In genomic region chr3:129536109-129536508, GRCm38 (mm10) we compare ENCODE assay signal across 8 mouse cellular contexts. TPM values are rescaled to one million over a fixed set of nuclear protein-coding genes. Genes with fewer than 3 reads are reported as not detected.
DNase-seq lines count a peak whose midpoint lies in the region; ATAC-seq lines count a peak whose summit lies in the region.

No protein-coding gene starts in this region.

- peak overlapping the region; percentile 98 for H3K27ac ChIP-seq in hindbrain, embryonic 13.5 days

- no peaks in the 10 kb centered on the region for H3K9me3 ChIP-seq in hindbrain, embryonic 13.5 days

- peak overlapping the region; percentile 98 for H3K9ac ChIP-seq in hindbrain, embryonic 13.5 days

- peak overlapping the region; percentile 93 for H3K4me3 ChIP-seq in hindbrain, embryonic 13.5 days

- peak overlapping the region; percentile 71 for H3K4me2 ChIP-seq in hindbrain, embryonic 13.5 days

- peaks cover 43% of the 10 kb centered on the region for H3K4me1 ChIP-seq in hindbrain, embryonic 13.5 days (replicated peaks)

- H3K27me3 ChIP-seq in hindbrain, embryonic 13.5 days: no peaks in the 10 kb centered on the region

- under 1% methylated on average over 11 of the region's 11 CpGs for WGBS in hindbrain, embryonic 13.5 days

- ATAC-seq in hindbrain, embryonic 13.5 days (ENCODE audit: low FRiP score): peak; percentile 92

- peak; percentile 99 for DNase-seq in NIH3T3 (ENCODE audit: low read depth)
- peak; percentile 96 to 97 for DNase-seq in cerebellum, postnatal 10 days
- peak; percentile 87 to 95 for DNase-seq in frontal cortex, postnatal 10 days (ENCODE audit: low spot score in 2 of 2)
- peak; percentile 82 to 84 for DNase-seq in layer of hippocampus, postnatal 25 days (ENCODE audit: extremely low spot score in 1 of 2, low spot score in 1 of 2)
- DNase-seq in lung, postnatal 25 days (ENCODE audit: low spot score): peak; percentile 93
- peak; percentile 97 for DNase-seq in retina, embryonic 14.5 days (ENCODE audit: low spot score)
- peak; percentile 79 for DNase-seq in thymus, postnatal 4 days

- 0 out of 2 replicates have a peak, but pooled peaks cover under 1% of the 10 kb centered on the region for H3K36me3 ChIP-seq in hindbrain, embryonic 13.5 days

RNA-seq across cellular contexts. Expression of gene Elovl6, which starts 4.0 kb away (rescaled TPM):
- polyA plus RNA-seq in hindbrain, embryonic 13.5 days (2015; fragmentation: Nextera tagmentation; extraction: Ambion mirVana): 29.4 and 32.2 TPM in 2 replicates
- 10 to 100 TPM; 37.8 to 40.8 TPM for total RNA-seq in layer of hippocampus, postnatal 25 days (2021)

Comparison
In these comparisons a context has a peak if more than half of its experiments do, and no peak if none do; other contexts are left out.
1. Peak in every context shown above with its lines: DNase-seq, ATAC-seq, H3K4me3 ChIP-seq and H3K27ac ChIP-seq.